Mouse (Mus musculus) ES-E14 (cell line): ENCODE data around the gene Phlpp1.

Source experiments
- CHD2 ChIP-seq: IDR thresholded peaks from 2 replicates; pipeline ENCODE4 v1.6.1; 2014; ENCODE audit warnings: mild to moderate bottlenecking, low read depth, low read length, inconsistent platforms
- HCFC1 ChIP-seq: IDR thresholded peaks from 2 replicates; pipeline ENCODE4 v1.6.1; 2012; ENCODE audit warnings: low read length, inconsistent platforms, borderline replicate concordance; ENCODE audit not compliant: insufficient read depth
- MAFK ChIP-seq: IDR thresholded peaks from 2 replicates; pipeline ENCODE4 v1.6.1; 2014; ENCODE audit warnings: mild to moderate bottlenecking, low read depth, low read length, inconsistent platforms; ENCODE audit not compliant: insufficient read depth
- ZC3H11A ChIP-seq: IDR thresholded peaks from 2 replicates; pipeline ENCODE4 v1.6.1; 2012; ENCODE audit warnings: low read depth, mild to moderate bottlenecking, inconsistent platforms, low read length, borderline replicate concordance
- ZNF384 ChIP-seq: IDR thresholded peaks from 2 replicates; pipeline ENCODE4 v1.6.1; 2012; ENCODE audit warnings: low read depth, low read length, inconsistent platforms

DNA sequence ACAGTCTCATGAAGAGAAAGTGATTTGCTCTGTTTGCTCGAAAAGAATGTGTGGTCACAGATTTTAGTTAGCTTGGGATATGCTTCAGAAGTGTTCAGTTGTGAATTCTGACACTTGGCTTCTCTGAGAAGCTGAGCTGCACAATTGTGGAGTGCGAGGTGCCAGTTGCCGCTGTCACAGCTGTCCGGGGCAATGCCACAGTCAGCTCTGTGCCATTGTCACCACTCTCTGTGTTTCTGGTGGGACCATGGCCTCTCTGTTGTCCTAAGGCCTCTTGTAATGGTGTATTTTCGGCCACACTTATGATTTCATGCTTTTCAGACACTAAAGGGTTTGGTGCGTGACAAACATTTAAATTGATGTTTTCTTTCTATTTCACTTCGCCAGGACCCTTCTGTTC, 55.1 kb downstream of the Phlpp1 start:
- TF ChIP-seq MAFK (no peak), ZNF384 (no peak), CHD2 (no peak), ZC3H11A (no peak), HCFC1 (no peak)
